Mouse (Mus musculus) forebrain, embryonic 11.5 days (tissue): ENCODE data around the gene Adck1. TPM values are rescaled to one million over a fixed set of nuclear protein-coding genes. Genes with fewer than 3 reads are reported as not detected.

Experiments used
- ATAC-seq: fragments of 200-750 bp; cut with Nextera tagmentation; replicated peaks from 2 replicates; pipeline ENCODE4 v1.8.0; 2017; ENCODE audit warnings: moderate TSS enrichment; ENCODE audit not compliant: low FRiP score
- DNase-seq: peaks from one replicate; pipeline ENCODE4 v3.0.0-alpha.2; 2017; ENCODE audit warnings: low spot score
- H3K27ac ChIP-seq: fragments of 300-500 bp; sonication (generic); 2 replicates; pipeline ENCODE4 v1.5.1; 2014; ENCODE audit warnings: low read depth, low read length
- H3K27me3 ChIP-seq: fragments of 300-500 bp; sonication (generic); 2 replicates; pipeline ENCODE4 v1.6.1; 2014; ENCODE audit warnings: mild to moderate bottlenecking, low read length, mixed read lengths; ENCODE audit not compliant: control insufficient read depth, insufficient read depth
- H3K36me3 ChIP-seq: fragments of 300-500 bp; sonication (generic); 2 replicates; pipeline ENCODE4 v1.6.1; 2014; ENCODE audit warnings: mild to moderate bottlenecking, low read length, moderate library complexity, mixed read lengths; ENCODE audit not compliant: control insufficient read depth, insufficient read depth
- H3K4me1 ChIP-seq: fragments of 300-500 bp; sonication (generic); replicated peaks from 2 replicates; pipeline ENCODE4 v1.6.1; 2014; ENCODE audit warnings: low read length, mixed read lengths; ENCODE audit not compliant: control insufficient read depth, insufficient read depth
- H3K4me2 ChIP-seq: fragments of 300-500 bp; sonication (generic); 2 replicates; pipeline ENCODE4 v1.6.1; 2014; ENCODE audit warnings: low read depth, mild to moderate bottlenecking, low read length, moderate library complexity, mixed read lengths; ENCODE audit not compliant: severe bottlenecking
- H3K4me3 ChIP-seq: fragments of 300-500 bp; sonication (generic); 2 replicates; pipeline ENCODE4 v1.5.1; 2014; ENCODE audit warnings: low read depth, low read length
- H3K9ac ChIP-seq: fragments of 300-500 bp; sonication (generic); 2 replicates; pipeline ENCODE4 v1.6.1; 2014; ENCODE audit warnings: low read length
- H3K9me3 ChIP-seq: fragments of 300-500 bp; sonication (generic); 2 replicates; pipeline ENCODE4 v1.6.1; 2016; ENCODE audit warnings: low read length, mixed read lengths; ENCODE audit not compliant: control insufficient read depth
- WGBS: fragments of 180-500 bp; shearing (Covaris S2); extraction: QIAGEN DNeasy Blood & Tissue Kit; methylation state at CpG from one replicate; pipeline ENCODE4 v1.1.7; 2014; 5-methylcytosine and 5-hydroxymethylcytosine counted together
- polyA plus RNA-seq: library from polyadenylated mRNA; unstranded; fragments of >200 nt; fragmentation: Nextera tagmentation; extraction: Ambion mirVana; gene quantifications from 2 replicates; pipeline ENCODE4 v1.2.1, GENCODE M21; 2014

The Adck1 gene
- polyA plus RNA-seq, 1 experiment from 2014 or later: 20.9 TPM

DNA sequence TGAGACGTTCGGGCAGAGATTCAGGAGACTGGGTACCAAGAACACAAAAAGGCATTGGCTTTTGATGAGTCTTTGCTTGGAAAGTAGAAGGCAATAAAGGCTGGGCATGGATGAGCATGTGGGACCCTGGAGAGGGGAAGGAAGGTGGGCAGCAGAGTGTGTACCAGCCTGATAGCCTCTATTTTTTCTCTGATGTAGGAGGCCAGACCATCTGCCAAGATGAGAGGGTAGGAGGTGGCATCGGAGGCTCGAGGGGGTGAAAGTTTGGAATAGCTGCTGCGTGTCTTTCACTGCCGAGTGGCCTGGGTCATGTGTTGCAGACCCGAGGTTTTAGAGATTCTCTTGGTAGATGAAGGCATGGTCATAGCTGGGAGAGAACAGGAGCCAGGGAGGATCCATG is 72.8 kb downstream of the Adck1 start:
- Histone ChIP-seq H3K27me3 (no peaks in the 10 kb centered on the region), H3K27ac (no peak overlapping the region), H3K9me3 (no peaks in the 10 kb centered on the region), H3K4me3 (no peak overlapping the region), H3K36me3 (no peaks in the 10 kb centered on the region), H3K9ac (no peak overlapping the region), H3K4me1 (no peaks in the 10 kb centered on the region), H3K4me2 (no peak overlapping the region)
- ATAC-seq: no peak
- no peak for DNase-seq
- 96% methylated on average over 7 of the region's 7 CpGs for whole genome bisulfite sequencing

DNA sequence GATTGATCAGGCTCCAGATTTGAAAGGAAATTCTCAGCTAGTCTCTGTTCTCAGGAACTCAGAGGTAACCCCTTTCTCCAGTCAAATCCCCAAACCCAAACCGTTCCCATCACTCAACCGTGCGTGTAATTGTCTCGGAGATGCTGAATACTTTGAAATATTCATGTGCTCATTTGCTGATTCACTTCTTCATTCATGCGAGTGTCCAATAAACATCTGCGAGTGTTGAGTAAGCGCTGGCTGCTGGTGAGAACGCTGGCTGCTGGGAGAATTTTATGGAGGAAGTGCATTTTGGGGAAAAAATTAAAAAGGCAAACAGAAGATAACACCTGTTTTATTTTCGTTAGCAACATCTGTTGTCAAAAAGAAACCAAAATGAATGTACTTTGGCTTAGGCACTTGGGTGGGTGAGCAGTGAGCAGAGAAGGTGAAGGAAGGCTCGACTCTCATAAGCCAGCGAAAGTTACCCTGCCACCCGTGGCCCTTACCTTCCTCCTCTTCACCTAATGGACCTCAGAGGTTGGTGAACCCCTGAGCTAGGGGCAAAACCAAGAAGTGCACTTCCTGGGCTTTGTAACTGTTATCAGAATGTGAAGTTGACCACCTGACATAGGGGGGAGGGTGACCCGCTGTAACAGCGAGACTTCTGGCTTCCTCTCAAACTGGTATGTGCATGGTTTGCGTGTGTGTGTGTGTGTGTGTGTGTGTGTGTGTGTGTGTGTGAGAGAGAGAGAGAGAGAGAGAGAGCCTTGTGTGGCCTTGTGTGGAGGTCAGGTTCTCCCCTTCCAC is 76.8 kb downstream of the Adck1 start:
- WGBS: 86% methylated on average over 15 of the region's 15 CpGs
- no peak for DNase-seq
- no peak for ATAC-seq
- no peak overlapping the region for H3K4me3 ChIP-seq
- H3K27me3 ChIP-seq: no peaks in the 10 kb centered on the region
- no peak overlapping the region for H3K27ac ChIP-seq
- no peaks in the 10 kb centered on the region for H3K4me1 ChIP-seq
- H3K36me3 ChIP-seq: no peaks in the 10 kb centered on the region
- H3K9me3 ChIP-seq: no peaks in the 10 kb centered on the region
- no peak overlapping the region for H3K9ac ChIP-seq
- no peak overlapping the region for H3K4me2 ChIP-seq

DNA sequence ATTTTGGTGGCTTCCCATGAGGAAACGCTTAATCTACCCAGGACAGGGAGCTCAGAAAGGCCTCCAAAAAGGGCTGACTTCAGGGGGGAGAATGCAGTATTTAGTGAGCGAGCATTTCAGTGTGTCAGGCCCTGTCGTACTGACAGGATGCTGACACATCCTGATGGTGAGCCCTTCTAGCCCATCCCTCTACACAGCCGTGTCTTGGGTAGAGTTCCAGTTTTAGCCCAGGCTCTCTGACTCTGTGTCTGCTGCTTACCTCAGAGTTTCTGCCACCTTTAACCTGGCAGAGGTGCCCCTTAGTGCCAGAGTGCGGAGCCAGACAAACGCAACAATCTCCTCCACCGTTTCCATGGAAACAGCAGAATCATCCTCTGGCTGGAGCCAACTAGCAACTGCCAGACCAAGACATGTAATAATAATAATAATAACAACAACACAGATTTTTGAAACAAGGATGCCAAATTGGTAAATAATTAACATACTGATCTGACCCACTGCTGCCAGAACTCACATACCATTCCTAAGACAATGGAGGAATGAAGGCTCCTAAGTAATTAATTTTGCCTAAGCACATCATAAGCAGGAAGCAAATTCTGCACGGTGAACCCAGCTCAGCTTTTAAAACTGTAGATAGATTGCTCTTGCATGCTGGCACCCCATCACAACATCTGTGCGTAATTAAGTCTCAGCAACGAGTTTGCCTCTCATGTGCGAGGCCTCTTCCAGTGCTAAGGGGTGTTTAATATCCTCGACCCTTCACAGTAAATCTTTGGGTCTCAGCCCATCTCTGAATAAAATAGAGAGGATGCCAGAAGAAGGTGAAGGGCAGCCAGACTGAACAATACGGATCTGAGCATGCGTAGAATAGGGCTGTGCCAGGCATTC is 81.8 kb downstream of the Adck1 start:
- H3K4me1 ChIP-seq: no peaks in the 10 kb centered on the region
- no peak overlapping the region for H3K9ac ChIP-seq
- ATAC-seq (no peak), DNase-seq (no peak)
- H3K27ac ChIP-seq: no peak overlapping the region
- H3K27me3 ChIP-seq: no peaks in the 10 kb centered on the region
- WGBS: 79% methylated on average over 14 of the region's 14 CpGs
- H3K4me3 ChIP-seq: no peak overlapping the region
- H3K4me2 ChIP-seq: no peak overlapping the region
- no peaks in the 10 kb centered on the region for H3K36me3 ChIP-seq
- no peaks in the 10 kb centered on the region for H3K9me3 ChIP-seq

DNA sequence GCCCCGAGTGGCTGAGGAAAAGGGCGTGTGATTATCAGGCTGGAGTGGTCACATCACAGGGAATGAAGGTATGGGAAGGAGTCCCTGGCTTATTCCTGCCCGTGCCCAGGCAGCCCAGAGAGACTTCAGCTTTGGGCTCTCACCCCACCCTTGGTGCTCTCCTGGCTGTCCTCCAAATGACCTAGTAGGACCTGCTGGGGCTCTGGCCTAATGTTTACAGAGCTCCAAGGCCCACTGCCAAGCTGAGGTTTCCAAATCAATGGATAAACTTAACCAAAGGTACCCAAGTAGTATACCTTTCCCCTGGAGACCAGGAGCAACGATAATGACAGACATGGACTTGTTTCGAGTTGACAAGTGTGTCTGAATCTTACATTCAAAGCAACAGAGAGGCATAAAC is 83.7 kb downstream of the Adck1 start:
- Histone ChIP-seq H3K4me2 (no peak overlapping the region), H3K9ac (no peak overlapping the region), H3K4me1 (no peaks in the 10 kb centered on the region), H3K27ac (no peak overlapping the region), H3K4me3 (no peak overlapping the region), H3K27me3 (no peaks in the 10 kb centered on the region), H3K9me3 (no peaks in the 10 kb centered on the region), H3K36me3 (no peaks in the 10 kb centered on the region)
- WGBS: 90% methylated on average over 5 of the region's 5 CpGs
- ATAC-seq (no peak), DNase-seq (no peak)

DNA sequence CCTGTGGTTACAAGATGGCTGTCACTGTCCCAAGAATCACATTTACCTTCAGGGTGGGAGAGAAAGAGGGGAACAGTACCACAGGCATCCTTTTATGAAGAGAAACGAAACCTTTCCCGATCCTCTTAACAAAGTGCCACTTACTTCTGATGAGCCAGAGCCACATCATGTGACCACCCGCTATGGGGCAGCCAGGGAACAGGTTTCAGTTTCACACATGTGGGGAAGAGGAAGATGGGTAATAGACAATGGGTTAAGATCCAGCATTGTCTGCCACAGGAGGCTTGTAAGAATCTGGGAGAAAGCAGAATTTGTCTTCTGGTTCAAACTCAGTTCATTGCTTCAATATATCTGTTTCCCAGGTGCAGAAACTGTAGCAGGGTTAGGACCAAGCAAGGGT is 85.1 kb downstream of the Adck1 start:
- Histone ChIP-seq H3K27me3 (no peaks in the 10 kb centered on the region), H3K4me1 (no peaks in the 10 kb centered on the region), H3K4me2 (no peak overlapping the region), H3K9me3 (no peaks in the 10 kb centered on the region), H3K4me3 (no peak overlapping the region), H3K9ac (no peak overlapping the region), H3K36me3 (no peaks in the 10 kb centered on the region), H3K27ac (no peak overlapping the region)
- 96% methylated on average over 3 of the region's 3 CpGs for WGBS
- no peak for DNase-seq
- no peak for ATAC-seq

DNA sequence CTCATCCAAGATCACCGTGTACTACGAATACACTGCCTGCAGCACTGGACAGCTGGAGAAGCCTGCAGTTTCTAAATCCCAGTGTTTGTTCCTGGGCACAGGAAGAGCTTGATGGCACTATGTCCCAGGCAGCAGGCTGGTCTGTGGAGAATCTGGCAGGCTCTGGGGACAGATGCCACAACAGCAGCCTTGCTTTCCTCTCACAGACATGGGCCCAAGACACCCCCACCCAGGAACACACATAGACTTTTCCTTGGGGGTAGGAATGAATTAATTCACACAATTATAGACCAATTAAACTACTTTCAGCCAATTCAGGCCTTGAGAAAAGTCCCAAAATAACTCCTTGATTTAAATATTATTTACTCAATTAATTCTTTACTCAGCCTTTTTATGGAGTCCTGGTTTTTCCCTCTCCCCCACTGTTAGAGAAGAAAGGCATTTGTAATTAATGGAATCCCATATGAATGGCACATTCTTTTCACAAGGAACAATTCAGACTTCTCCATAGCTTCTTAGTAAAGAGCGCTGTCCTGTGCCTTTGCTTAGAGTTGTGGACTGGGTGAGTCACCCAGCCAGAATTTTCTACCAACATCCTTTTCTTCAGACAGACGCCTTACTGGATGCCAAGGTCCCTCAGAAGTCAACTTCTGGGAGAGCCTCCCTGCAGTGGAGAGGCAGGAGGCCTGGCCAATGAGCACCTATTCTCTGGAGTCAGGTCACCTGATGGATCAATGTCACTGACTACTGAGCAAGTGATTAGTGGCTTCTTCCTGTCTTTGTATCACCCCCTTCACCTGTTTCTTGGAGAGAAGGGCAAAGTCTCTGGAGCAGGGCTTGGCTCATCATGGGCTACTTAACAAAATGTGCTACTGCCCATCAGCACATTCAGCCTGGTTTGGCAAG is 90.6 kb downstream of the Adck1 start:
- no peak overlapping the region for H3K4me2 ChIP-seq

DNA sequence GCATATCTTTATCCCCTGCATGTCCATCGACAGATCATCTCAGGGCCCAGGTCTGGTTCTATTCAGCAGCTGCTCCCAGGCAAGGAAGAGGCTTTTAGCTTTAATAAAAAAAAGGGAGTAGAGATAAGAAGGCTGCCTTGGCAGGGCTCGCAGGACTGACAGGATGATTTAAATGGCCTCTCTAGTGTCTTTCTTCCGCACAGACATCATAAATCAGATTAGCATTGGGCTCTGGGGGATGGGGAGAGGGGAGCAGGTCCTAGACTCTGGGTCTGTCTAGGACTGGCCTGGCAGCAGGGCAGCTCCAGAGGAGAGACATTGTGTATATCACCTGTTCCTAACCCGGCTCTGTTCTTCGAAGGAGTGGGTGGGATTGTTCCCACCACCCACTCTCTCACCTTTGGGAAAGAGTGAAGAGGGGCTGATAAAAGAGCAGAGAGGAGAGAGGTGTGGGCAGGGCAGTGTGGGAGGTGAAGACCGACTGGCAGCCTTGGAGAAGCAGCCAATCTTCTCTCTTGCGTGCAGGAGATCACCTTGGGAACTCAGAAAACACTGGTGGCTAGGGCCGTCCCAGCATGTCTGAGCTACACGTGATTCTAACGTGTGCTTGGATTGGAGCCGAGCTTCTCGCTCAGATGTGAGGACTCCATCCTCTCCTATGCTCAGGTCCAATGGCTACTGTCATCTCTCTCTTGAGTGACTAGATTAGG is 94.5 kb downstream of the Adck1 start:
- no peaks in the 10 kb centered on the region for H3K9me3 ChIP-seq
- H3K4me1 ChIP-seq: no peaks in the 10 kb centered on the region
- no peak overlapping the region for H3K4me3 ChIP-seq
- DNase-seq (no peak), ATAC-seq (no peak)
- no peak overlapping the region for H3K9ac ChIP-seq
- H3K36me3 ChIP-seq: no peaks in the 10 kb centered on the region
- H3K4me2 ChIP-seq: no peak overlapping the region
- WGBS: 91% methylated on average over 12 of the region's 12 CpGs
- no peaks in the 10 kb centered on the region for H3K27me3 ChIP-seq
- H3K27ac ChIP-seq: no peak overlapping the region

More for the DNA sequence above, 90.6 kb downstream of the Adck1 start:
- ATAC-seq: no peak
- Histone ChIP-seq H3K27me3 (no peaks in the 10 kb centered on the region), H3K4me3 (no peak overlapping the region), H3K36me3 (no peaks in the 10 kb centered on the region), H3K9ac (no peak overlapping the region), H3K4me1 (no peaks in the 10 kb centered on the region), H3K27ac (no peak overlapping the region), H3K9me3 (no peaks in the 10 kb centered on the region)
- DNase-seq: no peak
- WGBS: 56% methylated on average over 4 of the region's 4 CpGs

DNA sequence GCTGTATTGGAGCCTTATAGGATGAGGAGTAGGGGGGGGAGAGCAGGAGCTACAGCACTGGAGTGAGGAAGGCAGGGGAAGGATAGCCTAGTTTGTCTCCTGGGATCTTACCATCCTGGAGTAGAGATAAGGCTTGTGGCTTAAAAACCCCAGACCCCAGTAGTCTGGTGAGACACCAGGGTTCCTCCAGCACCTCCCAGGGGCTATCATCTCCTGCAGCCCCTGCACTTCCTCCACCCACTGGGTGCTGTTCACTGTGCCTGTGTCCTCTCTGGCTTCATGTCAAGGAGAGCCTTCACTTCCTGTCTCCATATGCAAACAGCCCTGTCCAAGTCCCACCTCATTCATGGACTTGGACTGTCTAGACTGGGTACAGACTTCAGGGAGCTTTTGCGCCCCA is 96.7 kb downstream of the Adck1 start:
- Histone ChIP-seq H3K9me3 (no peaks in the 10 kb centered on the region), H3K27me3 (no peaks in the 10 kb centered on the region), H3K27ac (no peak overlapping the region), H3K4me2 (no peak overlapping the region), H3K4me1 (no peaks in the 10 kb centered on the region), H3K4me3 (no peak overlapping the region), H3K36me3 (no peaks in the 10 kb centered on the region), H3K9ac (no peak overlapping the region)
- no peak for ATAC-seq
- WGBS: 100% methylated on average over 1 of the region's 1 CpGs
- DNase-seq: no peak
